Mouse (Mus musculus) heart, adult 8-10 months (tissue): ENCODE measurements around the gene Saxo1. TPM values are rescaled to one million over a fixed set of nuclear protein-coding genes. Genes with fewer than 3 reads are reported as not detected.

Source experiments
- DNase-seq: peaks from one replicate; pipeline ENCODE4 v3.0.0; 2022; ENCODE audit warnings: low spot score
- total RNA-seq, 4 experiments: library from RNA; stranded (reverse); gene quantifications; 2 replicates each; pipeline ENCODE4 v1.2.4; 2022

Gene Saxo1
- not detected for total RNA-seq

DNA sequence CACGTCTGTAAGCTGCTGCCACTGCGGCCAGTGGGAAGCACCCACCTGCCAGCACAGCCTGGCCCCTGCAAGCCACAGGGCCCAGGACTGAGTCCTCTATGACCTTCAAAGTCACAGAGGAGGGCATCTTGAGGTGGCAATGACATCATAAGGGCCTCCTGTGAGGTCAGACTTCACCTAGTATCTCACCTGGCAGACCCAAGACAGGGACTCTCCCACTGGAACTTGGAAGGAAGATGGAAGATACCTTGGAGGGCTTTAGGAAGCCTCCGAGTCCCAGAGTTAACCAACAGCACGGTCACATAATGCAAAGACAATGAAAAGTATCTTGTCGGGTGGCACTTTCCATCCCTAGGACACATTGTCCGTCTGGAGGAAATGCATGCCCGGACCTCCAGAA lies at the start of gene Saxo1:
Gene Saxo1 (minus strand): TSS at position 101 of the 400 bp plus-strand sequence.
- no peak for DNase-seq

DNA sequence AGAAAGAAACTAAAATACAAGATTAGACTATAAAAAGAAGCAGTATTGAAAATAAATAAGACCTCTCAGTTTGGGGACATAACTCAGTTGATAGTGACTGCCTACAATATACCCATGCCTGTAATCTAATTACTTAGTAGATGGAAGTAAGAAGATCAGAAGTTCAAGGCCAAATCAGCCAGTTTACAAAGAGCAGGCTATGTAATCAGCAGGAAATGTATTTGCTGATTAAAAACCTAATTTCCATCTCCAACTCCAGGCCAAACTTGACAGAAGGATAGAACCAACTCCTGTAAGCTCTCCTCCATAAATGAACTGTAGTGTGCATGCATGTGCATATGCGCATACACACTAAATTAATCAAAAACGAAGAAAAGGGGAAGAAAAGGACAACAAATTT lies 33.2 kb upstream of the Saxo1 start:
- DNase-seq, result no peak

DNA sequence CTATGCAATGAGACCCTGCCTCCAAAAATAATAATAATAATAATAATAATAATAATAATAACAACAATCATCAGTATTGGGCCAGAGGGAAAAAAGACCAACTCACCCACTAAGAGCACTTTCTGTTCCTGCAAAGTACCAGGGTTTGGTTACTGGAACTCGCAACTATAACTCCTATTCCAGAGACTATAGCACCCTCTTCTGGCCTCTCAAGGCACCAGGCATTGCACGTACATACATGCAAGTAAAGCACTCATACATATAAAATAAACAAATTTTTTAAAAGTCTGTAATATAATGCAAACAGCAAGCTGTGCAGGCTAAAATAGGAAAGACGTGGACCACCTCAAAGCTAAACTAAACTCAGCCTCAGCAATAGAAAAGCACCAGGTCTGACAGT lies 30.1 kb upstream of the Saxo1 start:
- no peak for DNase-seq

DNA sequence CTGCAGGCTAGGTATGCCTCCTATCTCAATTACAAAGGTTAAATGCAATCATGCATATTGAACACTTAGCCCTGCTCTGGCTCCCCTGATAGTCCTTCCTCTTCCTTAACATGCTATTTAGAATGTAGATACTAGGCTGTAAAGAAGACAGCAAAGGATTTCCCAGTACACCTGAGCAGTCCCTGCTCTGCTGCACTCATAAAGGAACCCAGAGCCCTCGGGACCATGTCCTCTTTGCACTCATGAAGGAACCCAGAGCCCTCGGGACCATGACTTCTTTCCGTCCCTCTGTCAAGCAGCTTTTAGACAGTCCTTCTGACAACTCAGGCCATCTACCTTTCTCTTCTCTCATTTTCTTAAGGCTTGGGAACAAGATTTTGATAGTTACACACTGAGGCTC lies 22.5 kb upstream of the Saxo1 start:
- no peak for DNase-seq

DNA sequence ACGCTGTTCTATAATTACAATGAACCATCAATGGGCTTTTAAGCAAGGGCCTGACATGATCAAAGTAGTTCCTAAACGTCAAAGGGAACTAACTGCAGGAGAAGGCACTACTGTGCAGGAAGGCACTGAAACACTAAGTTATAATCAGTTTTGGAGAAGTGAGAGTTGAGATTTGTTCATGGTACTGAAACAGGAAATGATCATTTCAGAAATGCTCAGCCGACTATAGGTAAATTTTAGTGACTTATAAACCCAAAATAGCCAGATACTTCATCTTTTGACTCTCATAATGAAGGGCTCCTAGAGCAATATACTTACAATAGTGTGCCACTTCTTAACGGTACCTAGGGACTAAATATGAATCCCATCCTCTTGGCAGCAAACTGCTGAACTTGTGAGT lies 21.9 kb upstream of the Saxo1 start:
- no peak for DNase-seq

DNA sequence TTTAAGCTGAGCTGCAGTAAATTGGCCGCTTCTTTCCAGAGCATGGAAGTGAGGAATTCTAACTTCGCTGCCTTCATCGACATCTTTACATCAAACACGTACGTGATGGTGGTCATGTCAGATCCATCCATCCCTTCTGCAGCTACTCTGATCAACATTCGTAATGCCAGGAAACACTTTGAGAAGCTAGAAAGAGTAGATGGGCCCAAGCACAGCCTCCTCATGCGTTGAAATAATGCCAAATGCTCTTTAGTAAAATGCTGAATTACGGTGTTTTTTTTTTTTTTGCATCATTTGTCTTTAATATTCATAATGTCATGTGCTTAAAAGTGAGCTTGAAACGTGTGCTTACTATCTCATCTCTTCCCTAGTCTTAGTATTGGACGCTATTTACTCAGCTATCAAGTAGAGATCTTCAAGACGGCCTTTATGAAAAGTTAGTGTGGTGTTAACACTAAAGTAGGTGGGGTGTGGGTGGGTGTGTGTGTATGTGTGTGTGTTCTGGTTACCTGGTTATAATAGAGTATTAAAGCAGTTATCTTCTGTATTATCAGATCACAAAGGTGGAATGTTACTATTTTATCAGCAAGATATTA lies 18.6 kb upstream of the Saxo1 start:
- no peak for DNase-seq

DNA sequence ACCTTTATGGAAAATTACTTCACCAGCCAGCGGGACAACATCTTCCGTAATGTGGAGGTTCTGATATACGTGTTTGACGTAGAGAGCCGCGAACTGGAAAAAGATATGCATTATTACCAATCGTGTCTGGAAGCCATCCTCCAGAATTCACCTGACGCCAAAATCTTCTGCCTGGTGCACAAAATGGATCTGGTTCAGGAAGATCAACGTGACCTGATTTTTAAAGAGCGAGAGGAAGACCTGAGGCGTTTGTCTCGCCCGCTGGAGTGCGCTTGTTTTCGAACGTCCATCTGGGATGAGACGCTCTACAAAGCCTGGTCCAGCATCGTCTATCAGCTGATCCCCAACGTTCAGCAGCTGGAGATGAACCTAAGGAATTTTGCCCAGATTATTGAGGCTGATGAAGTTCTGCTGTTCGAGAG lies 18.0 kb upstream of the Saxo1 start:
- peak; percentile 6 for DNase-seq

DNA sequence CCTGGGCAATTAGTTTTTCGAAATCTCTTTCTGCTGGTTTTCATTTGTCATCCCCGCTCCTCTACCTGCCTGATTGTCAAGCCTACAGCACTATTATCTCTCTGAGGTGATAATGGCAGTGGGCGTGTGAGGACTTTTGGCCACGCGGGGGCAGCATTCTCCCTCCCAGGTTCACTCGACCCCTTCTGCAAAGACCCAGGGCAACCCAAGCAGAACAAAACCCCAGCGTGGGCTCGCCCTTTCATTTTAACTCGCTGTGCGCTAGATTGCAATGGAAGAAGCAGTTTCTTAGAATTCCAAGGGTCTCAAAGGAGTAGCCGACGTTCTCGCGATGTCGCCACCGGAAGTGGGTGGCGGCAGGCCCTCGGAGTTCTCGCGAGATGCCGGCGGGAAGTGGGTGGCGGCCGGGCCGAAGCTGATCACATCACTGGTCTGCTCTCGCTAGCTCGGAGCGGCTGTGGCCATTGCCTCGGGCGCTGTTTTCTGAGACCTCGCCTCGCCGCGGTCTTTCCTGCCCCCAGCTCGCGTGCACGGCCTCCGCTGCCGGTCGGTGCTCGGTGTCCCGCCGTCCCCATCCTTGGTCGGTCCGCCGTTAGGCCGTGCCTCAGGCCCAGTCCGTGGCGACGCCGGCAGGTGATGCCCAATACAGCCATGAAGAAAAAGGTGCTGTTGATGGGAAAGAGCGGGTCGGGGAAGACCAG lies 17.3 kb upstream of the Saxo1 start, which contains the start of gene Rraga:
Gene Rraga (plus strand): TSS at position 386 of the 701 bp plus-strand sequence.
- peak; percentile 94 for DNase-seq

DNA sequence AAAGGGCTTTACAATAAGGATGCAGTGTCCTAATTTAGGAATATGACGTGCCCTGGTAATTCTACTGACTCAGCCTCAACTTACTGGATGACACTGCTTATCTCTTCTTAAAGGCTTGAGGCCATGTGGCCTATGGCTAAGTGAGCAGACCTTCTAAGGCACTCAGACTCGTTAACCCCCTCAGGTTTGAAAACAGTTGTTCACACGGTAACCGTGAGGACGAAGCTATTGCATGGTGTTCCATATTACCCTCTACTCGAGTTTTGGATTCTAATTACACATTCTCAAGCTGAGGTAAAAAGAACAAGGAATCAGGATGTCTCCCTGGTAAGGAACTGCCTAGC lies 16.8 kb upstream of the Saxo1 start:
- no peak for DNase-seq

DNA sequence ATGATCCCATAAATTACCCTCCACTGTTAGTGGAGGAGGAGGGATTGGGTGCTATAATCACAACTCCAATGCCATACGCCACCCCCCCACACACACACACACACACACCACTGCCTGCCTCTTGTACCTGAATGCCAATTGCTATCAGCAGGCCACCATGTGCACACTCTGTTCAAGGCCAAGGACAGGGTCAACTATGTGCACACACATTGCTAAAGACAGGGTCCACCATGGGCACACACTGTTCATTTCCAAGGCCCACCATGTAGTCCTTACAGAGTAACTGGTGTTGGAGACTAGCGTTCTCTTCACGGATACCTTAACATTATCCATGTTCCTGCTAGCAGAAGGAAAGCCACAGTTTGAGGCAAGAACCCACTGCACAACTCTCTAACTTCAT lies 2.9 kb upstream of the Saxo1 start:
- DNase-seq, result no peak

DNA sequence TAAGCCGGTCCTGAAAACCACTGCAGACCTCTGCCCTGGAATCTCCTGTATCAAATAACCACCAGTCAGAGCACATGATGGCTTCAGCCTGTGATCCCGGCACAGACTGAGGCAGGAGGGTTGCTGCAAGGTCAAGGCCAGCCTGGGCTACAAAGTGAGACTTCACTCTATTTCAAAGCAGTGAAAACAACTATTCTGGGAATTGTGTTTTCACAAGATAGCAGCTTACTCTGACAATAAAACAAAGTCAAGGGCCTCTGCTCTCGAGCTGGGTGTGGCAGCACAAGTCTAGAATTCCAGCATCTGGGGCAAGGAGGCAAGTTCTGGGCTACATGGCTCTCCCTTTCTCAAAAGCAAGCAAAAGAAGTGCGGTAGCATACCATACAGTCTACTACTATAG lies 878 bp upstream of the Saxo1 start:
- no peak for DNase-seq

DNA sequence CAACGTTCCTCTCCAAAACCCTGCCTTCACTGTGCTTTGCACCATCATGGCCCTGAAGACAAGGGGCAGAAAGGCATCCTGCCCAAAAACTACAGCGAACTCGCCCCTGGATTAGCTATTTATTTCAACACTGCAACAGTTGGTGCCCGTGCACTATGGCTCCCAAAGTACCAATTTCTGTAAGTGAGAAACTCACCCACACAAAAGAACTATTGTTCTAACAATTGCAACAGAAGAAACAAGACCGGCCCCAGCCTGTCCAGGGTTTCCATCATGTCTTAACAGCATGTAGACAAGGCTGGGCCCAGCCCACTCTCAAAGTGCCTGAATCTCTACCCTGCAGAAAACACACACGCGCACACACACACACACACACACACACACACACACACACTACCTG lies 757 bp downstream of the Saxo1 start:
- no peak for DNase-seq

DNA sequence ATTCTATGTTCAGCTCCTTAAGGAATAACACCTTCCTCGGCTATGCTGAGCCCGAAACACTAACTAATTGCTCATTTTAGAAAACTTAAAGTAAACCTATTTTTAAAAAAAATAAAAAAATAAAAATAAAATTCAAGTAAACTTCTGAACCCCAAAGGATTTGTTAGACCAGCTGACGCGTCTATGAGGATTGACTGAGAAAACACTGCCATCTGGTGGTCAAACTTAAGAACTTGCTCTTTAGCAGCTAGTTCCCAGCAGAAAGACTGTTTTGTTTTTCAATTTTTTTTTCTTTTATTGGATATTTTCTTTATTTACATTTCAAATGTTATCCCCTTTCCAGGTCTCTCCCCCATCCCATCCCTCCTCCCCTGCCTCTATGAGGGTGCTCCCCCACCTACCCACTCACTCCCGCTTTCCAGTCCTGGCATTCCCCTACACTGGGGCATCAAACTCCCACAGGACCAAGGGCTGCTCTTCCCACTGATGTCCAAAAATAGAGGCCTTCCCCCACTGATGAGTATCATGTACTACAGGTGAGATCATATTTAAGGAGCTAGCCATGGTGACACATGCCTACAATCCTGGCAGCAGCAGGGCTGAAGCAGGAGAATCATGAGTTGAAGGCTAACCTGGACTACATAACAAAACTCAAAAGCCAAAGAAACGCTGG lies 3.0 kb downstream of the Saxo1 start:
- DNase-seq, result peak; percentile 10

DNA sequence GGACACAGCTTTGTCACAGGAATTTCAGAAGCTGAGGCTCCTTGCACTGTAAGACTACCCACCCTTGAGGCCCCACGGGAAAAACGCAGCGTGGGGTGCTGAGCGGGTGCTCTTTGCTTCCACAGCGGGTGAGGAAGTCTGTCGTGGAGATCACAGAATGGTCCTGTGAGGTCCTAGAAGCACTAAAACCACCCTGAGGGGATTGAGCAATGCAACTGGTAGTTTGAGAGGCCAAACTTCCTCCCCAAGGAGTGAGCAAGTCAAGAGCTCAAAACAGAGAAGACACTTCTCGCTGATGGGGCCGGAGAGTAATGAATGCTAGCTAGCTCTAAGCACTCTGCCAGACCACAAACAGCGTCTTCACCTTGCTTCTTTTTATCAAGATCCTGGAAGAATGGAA lies 9.8 kb downstream of the Saxo1 start:
- DNase-seq, result no peak

DNA sequence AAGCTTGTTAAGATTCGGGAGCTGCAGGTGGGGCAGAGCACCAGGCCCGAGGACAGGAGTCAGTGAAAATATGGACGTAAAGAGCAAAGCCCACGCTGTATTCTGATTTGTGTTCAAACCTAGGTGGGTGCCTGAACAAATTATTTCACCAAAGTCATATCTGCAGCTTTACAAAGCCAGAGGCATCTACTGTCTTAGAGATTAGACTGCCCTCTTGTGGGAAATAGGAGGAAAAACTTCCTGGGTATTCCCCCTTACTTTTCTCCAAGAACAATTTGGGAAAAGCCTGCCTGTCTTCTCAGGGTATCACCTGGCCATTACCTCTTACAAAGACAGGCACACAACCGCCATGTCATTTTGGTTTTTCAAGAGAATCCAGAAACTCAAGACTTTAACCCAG lies 12.5 kb downstream of the Saxo1 start:
- no peak for DNase-seq

DNA sequence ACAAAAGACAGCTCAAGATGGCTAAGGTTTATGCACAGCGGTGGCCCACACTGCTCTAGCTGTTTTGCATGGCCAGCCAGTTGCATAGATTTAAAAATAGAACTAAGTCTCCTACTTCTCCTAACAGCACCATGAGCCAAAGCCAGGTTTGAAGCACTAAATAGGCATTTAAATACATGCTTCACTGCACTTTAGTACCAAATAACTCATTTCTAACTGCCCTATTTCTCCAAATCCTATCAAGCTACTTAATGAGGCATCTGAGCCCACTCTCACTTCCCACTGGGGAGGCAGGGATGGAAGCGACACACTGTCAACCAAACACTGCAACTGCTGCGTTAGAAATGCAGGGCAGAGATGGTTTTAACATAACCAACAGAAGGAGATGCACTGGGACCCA lies 14.1 kb downstream of the Saxo1 start:
- no peak for DNase-seq

DNA sequence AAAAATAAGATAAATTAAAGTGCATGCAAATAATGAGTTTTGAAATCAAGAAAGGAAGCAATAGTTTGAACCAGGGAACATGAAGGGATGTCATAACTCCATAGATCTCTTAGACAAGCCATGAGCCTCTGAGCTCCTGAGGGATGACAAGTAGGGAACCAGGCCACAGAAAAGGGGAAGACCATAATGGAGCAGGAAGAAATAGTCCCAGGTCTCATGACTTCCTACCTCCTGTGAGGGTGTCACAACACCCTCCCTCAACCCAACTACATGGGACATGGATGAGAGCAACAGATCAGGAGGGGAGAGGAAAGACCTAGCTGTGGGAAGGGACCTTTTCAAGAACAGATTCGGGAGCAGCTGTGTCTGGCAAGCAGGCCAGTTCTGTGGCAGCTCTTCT lies 16.6 kb downstream of the Saxo1 start:
- no peak for DNase-seq

DNA sequence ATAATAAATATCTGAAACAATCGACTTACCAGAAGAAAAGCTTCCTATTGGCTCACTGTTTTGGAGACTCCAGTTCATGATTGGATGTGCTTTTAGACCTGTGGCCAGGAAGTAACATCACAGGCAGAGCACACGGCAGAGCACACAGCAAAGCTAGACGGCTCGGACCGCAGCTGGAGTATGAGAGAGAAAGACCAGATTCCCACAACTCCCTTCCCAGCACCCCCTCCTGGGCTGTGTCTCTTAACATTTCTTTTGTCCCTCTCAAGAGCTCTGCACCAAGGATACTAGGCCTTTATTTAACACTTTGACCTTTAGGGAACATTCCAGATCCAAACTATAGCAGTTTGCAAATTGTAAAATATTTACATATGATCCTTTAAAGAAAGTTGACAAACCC lies 19.2 kb downstream of the Saxo1 start:
- no peak for DNase-seq

DNA sequence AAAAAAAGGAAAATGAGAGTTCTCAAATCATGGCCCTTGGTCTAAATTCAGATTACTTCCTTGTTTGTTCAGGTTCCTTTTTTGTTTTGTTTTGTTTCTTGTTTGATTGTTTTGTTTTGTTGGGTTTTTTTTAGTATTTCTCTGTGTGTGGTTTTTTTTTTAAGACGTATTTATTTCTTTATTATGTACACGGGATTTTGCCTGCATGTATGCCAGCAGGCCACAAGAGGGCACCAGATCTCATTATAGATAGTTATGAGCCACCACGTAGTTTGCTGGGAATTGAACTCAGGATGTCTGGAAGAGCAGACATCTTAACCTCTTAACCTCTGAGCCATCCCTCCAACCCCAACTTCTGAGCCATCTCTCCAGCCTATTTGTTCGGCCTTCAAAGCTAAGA lies 20.2 kb downstream of the Saxo1 start:
- DNase-seq, result peak; percentile 28

DNA sequence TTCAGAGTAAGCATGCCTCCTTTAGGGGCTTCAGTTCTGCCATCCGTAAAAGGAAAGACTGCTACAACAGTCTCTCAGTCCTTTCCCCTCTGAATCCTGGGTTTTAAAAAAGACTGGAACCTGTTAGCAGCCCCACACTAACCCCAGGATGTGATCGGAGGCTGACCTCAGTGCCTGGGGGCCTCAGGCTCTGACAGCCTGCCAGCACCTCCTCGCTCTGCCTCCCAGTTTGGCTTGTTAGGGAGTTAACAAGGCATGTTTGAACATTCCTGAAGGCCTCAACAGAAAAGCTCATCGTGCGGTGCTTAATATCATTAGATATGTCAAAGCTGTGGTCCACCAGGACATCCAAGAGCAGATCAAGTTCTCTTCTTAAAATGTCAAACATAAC lies 24.0 kb downstream of the Saxo1 start:
- no peak for DNase-seq

DNA sequence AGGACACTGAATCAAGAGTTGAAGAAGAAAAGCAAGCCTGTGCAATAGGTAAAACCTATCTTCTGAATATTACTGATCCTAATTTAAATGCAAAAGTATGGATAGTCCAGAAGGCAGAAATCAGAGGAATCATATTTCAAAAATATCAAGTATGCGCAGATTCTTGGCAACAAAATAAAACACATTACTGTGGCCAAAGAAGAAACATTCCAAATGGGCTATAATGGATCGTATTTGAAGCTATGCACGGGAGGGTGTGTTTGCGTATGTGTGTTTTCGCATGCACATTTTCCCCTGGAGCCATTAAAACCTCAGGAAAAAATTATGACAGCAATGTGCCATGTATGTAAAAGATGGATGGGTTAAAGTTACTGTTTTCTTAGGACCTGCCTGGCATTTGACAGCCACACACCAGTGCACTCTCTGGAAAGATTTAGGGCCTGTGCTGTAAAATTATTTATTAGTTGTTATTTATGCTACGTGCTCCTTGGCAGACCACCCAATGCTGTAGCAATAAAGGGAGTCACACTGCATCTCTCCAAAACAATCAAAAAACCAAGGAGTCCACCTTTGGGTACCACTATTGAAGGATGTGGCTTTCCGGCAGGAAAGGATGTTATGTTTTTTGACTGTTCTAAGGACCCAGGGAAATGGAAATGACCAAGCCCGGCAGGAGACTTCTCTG lies 24.6 kb downstream of the Saxo1 start:
- DNase-seq, result no peak

DNA sequence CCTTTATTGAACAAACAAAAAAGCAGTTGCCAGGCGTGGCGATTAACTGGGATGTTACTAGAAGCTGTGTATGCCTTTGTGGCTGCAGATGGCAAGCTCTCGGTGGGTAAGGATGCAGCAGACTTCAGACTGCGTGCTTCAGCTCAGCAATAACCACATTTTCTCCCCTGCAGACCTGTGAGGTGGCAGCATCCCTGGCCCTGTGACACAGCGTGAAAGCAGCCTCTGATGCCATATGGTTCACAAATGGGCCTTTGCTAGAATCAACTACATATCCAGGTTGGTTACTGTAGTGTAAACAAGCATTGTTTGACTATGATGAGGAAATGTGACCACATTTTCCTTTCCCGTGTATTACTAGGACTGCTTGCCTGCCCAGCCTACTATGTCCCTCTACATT lies 29.0 kb downstream of the Saxo1 start:
- DNase-seq, result no peak
